12 mouse cellular contexts compared by ENCODE assay signal in genomic region chr1:134005490-134005889, GRCm38 (mm10).
"Had no signal": no experiment of that assay in that cellular context is flagged by ENCODE, and none has a peak within 500 bp of the region (broad histone marks: within the 10 kb centered on the region; RNA-seq: fewer than 3 reads in every experiment).

No protein-coding gene starts in this region.

- H3K27ac ChIP-seq: hindbrain, embryonic 12.5 days; midbrain, embryonic 12.5 days had no signal

- DNase-seq: kidney, adult 18-20 months; kidney, postnatal 10 days; kidney, postnatal 4 days; left cerebral cortex, postnatal 4 days; right cerebral cortex, postnatal 14 days; thymus, adult 2 months; thymus, postnatal 36 days had no signal

- H3K4me3 ChIP-seq: hindbrain, embryonic 12.5 days; midbrain, embryonic 12.5 days had no signal

- H3K4me1 ChIP-seq: hindbrain, embryonic 12.5 days; midbrain, embryonic 12.5 days had no signal

- H3K4me2 ChIP-seq: hindbrain, embryonic 12.5 days; liver, embryonic 11.5 days; midbrain, embryonic 12.5 days had no signal

- ATAC-seq: hindbrain, embryonic 16.5 days; midbrain, embryonic 16.5 days had no signal

- H3K36me3 ChIP-seq: hindbrain, embryonic 12.5 days; midbrain, embryonic 12.5 days had no signal

- H3K9me3 ChIP-seq: hindbrain, embryonic 12.5 days; midbrain, embryonic 12.5 days had no signal

- H3K27me3 ChIP-seq: hindbrain, embryonic 12.5 days; midbrain, embryonic 12.5 days had no signal

- H3K9ac ChIP-seq: hindbrain, embryonic 12.5 days; midbrain, embryonic 12.5 days had no signal
